Mouse (Mus musculus) cerebellum, postnatal 4 days (tissue): ENCODE results near the gene Aurkb.

Experiments
- DNase-seq, 2 experiments: peaks; one replicate each; pipeline ENCODE4 v3.0.0; 2022; ENCODE audit warnings: low spot score in 2 of 2, mixed read lengths in 1 of 2

Aurkb gene

DNA sequence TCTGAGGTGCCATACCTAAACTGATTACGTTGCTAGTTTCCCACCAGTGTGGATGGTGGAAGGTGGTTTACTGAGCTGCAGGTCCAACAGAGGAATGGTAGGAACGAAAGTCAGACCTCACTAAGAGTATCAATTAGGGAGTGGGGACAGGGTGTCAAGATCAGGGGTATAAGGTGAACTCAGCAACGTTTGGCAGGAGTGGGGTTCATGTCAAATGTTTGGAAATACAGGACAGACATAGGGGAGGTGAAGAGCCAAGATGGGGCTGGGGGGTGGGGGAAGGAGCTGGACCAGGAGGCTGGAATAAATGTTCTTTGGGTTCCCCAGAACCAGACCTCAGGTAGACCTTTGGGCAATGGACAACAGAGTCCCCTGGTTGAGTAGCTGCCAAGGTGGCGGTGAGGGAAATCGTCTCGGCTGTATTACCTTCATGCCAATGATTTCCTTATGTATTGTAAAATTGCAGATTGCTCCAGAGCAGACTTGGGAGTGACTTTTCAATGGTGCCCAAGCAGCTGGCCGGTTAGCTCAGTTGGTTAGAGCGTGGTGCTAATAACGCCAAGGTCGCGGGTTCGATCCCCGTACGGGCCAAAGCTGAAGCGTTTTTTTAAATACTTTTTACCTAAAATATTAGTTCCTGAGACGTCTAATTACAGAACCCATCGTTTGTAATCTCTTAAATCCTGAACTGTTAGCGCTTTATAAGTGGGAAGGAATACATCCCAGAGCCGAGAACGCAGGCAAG, 8.8 kb upstream of the Aurkb start:
- DNase-seq, result peak; percentile 65 to 82

DNA sequence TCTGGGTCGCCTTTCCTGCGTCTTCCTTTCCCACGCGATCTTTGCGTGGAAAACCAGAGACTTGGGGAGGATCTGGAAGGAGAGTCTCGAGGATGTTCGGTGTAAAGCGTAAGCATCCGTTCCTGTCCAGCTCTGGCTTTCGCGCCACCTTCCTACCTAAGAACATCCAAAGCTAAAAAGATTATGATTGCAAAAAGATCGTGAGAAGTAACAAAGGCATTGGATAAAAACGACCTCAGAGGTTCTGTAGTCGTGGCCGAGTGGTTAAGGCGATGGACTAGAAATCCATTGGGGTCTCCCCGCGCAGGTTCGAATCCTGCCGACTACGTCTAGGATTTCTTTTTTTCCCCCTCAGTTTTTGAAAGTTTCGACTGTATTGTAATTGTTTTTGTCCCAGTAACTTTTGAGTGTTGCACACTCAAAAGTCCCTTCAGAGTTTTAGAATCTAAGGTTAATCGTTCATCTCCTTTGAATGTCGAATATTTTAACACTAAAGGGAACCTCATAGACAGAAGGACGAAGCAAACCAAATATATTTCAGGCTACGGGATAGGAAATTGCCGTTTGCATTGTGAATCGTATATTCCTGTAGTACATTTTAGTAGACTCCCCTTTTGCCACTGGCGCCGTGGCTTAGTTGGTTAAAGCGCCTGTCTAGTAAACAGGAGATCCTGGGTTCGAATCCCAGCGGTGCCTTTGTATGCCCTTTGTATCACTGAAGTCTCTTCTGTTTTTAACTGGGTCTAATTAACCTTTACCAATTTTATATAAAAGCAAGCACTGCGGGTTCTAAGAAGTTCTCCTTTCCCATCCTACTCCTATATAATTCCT, 8.0 kb upstream of the Aurkb start:
- peak in 1 of 2 experiments; percentile 73 for DNase-seq

DNA sequence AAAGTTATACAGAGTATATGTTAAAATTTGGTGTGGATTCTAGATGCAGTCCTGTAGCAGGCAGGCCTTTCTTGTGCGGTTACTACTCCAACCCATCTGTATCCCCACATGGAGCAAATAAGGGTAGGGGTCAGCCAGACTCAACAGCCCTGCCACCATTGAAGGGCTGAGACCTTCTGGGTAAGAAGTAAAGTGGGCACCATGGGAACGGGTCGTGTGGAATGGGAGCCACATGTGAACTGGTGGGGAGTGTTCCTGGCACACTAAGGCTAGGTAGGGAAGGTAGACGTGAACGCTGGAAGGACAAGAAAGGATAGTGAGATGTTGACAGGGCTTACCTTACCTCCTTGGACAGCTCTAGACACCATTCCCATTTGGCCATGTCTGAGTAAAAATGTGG, 7.3 kb upstream of the Aurkb start:
- DNase-seq, result no peak

DNA sequence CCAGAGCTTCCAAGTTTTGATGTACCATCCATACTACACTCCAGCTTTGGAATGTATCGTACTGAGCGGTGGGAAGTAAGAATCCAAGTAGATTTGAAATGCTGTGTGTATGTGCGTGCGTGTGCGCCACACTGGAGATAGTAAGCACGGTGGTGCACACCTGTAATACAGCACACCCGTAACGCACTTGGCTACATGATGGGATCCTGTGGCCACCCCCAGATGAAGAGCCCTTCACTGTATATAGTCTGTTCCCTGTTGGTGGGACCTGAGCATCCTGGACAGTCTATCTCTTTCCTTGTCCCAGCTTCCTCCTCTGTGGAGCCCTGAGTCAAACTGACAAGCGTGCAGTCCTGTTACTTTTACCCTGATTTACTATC, 938 bp downstream of the Aurkb start:
- no peak for DNase-seq

DNA sequence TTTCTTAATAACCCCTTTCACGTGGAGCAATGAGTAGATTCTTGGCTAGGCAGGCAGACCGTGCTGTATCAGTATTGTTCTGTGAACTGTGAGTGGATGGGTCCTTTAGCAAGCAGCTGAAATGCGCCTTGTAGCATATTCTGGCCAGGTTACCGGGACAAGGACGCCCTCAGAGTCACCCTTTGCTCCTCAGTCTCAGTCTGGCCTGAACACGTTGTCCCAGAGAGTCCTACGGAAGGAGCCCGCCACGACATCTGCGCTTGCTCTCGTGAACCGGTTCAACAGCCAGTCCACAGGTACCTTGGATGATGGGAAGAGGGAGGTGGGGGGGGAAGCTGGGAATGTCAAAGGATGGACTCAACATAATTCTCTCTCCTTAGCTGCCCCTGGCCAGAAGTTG, 2.1 kb downstream of the Aurkb start:
- no peak for DNase-seq

DNA sequence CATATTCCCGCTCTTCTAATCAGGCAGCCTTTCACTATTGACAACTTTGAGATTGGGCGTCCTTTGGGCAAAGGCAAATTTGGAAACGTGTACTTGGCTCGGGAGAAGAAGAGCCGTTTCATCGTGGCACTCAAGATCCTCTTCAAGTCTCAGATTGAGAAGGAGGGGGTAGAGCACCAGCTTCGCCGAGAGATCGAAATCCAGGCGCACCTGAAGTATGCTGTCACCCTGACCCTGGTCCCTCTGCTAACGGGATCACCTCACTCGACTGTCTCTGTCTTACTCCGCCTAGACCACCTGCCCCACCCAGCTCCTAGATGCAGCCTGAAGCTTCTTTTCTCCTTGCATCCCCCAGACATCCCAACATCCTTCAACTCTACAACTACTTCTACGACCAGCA, 2.7 kb downstream of the Aurkb start:
- DNase-seq, result no peak

DNA sequence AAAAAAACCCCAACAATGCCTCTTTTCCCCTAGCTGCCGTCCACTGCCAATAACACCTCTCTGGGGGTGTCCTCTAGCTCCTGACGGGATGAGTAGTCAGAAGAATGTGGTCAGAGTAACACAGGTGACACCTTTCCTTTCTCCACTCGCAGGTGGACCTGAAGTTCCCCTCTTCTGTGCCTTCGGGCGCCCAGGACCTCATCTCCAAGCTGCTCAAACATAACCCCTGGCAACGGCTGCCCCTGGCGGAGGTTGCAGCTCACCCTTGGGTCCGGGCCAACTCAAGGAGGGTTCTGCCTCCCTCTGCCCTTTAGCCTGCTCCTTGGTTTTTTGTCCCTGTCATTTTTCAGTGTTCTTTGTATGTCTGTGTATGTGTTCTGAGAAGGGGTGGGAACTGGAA, 5.3 kb downstream of the Aurkb start:
- DNase-seq, result no peak

DNA sequence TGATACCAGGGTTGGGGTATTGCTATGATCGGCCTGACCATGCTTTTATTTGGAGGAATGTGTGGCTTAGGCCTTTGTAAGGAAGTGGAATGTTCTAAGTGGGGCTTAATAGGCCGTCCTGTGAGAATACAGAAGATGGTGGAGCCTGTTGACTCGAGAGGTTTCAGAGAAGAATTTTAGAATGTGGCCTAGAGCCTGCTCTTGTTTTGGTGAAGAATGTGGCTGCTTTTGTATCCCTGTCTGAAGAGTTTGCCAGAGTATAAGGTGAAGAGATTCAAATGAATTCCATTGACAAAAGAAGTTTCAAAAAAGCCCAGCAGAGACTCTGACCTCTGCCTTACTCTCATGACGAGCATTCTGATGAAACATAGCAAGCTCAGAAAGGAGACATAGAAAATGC, 6.3 kb downstream of the Aurkb start:
- no peak for DNase-seq

DNA sequence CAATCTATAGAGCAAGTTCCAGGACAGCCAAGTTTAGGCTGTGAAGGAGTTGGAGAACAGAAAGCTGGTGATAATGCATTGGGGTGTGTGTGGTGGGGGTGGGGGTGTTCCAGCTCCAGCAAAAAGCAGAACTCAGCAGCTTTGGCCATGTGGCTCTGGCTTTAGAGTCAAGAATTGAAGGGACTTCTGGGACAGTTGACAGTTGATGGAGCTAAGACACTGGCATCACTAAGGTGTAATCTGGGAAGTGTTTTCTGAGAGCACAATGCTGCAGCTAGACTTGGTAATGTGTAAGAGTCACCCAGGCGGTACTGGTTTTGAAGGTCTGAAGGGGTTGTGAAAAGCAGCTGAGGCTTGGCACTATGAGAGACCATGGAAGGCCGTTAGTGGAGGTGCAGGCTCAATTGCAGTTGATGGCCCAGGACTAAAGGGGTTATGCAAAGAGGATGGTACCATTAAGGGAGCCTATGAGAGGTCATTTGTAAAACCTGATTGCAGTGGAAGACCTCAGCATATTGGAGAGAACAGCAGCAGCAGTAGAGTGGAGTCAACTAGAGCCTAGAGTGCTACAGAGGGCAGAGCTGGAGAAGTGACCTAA, 7.5 kb downstream of the Aurkb start:
- no peak for DNase-seq

DNA sequence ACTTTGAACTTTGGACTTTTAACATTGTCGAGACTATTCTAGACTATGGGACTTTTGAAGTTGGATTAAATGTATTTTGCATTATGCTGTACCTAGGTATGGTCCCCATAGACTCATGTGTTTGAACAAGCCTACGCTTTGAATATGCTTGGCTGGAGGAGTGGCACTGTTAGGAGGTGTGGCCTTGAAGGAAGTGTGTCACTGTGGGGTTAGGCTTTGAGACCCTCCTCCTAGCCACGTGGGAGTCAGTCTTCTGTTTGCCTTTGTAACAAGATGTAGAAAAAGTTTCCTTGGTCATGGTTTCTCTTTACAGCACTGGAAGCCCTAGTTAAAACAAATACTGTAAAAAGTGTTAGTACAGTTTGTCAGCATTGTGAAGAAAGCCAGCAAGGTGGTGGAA, 8.4 kb downstream of the Aurkb start:
- no peak for DNase-seq

DNA sequence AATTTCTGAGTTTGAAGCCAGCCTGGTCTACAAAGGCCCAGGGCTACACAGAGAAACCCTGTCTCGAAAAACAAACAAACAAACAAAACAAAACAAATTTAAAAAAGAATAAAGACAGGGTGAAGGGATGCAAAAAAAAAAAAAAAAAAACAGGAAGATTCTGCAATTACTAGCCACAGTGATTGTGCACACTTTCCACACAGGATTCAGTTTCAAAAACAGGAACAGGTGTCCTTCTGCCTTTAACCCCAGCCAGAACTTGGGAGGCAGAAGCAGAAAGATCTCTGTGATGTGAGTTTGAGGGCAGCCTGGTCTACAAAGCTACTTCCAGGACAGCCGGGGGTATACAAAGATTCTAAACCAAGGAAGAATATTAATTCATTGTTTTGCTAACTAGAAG, 12.8 kb downstream of the Aurkb start:
- no peak for DNase-seq

DNA sequence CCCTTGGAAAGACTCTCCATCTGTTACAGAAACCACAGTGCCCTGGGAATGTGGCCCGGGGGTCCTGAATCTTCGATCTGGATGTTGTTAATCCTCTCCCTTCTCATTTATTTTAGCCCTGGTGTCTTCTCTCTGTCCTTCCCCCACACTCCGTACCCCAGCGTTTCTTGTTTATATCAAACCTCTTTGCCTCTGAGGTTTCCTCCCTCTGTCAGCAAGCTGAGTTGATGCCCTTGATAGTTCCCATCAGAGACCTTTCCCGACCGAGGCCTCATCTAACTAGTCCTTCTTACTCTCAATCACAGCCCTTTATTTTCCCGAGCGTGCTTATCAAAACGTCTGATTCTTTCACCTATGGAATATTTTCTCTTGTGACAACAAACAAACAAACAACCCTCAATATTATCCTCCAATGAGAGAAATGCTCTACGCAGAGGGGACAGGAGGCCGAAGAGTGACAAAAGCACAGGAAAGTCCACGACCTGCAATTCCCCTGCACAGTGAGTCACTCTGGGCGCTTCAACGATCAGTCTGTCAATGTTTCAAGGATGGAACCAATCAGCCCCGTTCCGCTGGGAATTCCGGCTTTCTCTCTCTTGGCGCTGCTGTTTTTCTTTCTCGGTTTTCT, 13.4 kb downstream of the Aurkb start:
- no peak for DNase-seq

DNA sequence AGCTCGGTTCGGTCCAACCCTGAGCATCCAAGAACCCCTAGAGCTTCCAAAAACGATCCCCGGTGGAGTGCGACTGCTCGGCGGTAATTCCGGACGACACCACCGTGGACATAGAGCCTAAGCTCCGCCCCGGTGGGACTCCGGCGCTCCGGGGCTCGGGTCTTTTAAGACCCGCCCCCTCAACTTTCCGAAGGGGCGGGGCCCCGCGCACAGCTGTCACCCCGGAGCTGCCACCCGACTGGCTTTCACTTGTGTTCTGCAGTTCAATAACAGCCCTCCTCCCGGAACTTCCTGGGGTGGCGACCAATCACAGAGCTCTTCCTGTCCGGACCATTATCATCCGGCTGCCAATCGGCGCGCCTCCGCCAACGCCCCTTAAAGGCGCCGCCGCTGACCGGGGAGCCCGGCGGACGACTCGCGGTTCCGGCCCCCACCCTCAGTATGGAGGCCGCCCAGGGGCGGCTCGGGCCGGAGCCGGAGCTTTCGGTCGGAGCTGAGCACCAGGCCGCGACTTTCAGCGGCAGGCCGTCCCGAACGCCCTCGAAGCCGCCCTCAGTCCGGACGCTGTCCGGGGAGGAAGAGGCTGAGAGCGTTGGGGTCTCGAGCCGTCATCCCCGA, 14.0 kb downstream of the Aurkb start, which contains the start of gene Borcs6:
Borcs6 (plus strand) TSS at position 361 of the 618 bp plus-strand sequence.
- DNase-seq, result peak; percentile 83 to 92

DNA sequence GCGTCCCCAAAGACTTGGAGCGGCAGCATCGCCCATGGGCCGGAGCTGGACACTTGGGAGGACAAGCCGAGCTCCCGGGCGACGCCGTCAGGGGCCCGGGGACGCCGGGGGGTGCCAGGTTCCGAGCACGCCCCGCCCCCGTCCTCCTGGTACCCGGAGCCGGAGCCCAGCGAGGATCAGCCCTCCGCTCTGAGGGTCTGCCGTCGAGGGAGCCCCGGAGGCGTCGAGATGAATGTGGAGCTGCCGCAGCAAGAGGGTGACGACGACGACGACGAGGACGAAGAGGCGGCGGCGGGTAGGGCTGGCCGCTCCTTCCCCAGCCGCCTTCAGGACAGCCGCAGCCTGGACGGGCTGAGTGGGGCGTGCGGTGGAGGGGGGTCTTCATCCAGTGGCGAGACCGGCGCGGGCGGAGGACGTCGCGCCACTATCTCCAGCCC, 14.5 kb downstream of the Aurkb start:
- DNase-seq, result peak in 1 of 2 experiments; percentile 63

DNA sequence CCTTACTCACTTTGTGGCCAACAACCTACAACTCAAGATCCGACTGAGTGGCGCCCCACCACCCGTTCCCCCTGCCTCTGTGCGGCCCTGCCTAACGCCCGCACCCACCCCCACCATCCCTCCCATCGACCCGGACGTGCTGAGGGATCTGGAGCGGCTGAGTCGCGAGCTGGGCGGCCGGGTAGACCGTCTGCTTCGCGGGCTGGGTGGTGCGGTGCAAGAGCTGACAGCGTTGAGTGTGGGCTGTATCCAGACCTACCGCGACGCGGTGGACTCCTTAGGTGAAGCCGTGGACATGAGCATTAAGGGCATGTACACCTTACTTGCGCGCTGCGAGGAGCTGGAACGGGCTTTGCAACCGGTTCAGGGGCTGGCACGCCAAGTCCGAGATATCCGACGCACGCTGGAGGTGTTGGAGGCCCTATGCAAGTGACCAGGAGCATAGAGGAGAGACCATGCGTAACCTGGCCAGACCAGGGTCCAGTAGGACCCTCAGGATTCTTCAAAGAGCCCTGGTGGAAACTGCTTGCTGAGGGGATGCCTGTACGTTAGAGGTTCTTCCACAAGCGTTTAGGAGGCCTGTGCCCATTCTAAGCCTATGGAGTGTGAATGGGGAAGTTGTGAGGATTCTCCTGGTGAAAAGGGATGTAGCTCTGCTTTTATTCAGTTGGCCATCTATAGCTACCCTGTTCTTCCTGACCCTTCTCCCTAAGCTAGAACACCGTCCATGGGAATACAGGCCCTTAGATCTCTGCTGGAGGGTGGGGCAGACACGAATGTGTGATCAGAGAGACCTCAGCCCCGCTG, 15.2 kb downstream of the Aurkb start:
- DNase-seq, result peak in 1 of 2 experiments; percentile 38

DNA sequence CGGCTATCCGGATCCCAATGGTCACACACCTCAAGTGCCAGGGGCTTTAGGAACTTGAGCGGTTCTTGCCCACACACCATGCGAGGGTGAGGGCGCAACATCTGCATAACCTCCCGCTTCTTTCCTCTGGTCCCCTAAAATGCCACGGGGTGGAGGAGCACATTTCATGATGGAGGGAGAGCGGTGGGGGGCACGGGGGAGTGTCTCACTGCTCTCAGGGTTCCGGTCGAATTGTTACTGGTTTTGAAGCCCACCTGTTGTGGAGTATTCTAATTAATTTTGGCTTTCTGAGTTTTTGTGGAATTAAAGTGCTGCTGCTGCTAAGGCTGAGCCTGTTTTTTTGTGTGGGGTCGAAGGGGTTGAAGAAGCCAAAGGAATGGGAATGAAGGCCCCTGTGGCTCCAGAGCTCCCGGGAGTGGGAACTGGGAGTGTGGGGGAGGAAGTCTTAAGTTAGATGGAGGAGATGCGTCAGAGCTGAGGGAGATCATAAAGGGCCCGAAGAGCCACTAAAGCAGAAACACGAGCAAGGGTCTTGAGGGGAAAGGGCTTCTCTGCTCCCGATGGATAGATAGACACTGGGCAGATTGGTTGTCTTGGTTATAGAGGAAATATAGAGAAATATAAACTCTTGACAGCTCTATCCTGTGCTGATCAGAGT, 15.9 kb downstream of the Aurkb start:
- no peak for DNase-seq

DNA sequence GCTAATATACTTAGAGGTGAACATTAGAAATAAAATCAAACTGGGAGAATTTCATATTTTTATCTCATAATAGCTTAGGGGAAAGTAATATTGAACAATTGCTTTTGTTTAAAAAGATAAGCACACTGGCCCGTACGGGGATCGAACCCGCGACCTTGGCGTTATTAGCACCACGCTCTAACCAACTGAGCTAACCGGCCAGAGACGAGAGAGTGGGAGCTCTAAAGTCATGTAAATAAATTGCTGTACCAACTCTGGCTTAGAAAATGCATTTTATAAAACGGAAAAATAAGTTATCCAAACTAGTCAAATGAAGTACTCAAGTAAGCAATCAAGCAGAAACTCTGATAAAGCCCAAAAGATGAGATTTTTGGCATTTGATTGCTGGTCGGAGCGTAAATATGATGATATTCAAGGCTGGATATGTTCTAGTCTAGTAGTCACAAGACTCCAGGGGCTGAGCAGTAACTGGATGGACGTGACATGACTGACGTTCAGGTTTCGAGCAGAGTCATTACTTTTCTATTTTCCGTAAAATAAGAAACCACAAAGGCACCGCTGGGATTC, 16.8 kb downstream of the Aurkb start:
- DNase-seq, result peak; percentile 48 to 73

DNA sequence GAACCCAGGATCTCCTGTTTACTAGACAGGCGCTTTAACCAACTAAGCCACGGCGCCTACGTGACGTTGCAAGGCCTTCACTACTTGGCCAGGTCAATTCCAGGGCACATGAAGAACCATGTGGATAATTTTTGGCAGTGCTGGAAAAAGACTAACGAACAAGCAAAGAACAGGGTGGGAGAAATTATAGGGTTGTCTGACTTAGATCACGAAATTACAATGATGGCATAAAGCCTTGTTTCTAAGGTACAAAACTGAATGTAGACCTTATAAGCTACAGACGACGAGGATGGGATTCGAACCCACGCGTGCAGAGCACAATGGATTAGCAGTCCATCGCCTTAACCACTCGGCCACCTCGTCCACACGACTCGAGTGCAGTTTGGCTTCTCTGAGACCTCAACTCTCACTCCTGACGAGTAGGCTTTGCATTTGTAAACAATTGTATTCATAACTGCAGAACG, 17.3 kb downstream of the Aurkb start:
- DNase-seq, result peak; percentile 91 to 95

DNA sequence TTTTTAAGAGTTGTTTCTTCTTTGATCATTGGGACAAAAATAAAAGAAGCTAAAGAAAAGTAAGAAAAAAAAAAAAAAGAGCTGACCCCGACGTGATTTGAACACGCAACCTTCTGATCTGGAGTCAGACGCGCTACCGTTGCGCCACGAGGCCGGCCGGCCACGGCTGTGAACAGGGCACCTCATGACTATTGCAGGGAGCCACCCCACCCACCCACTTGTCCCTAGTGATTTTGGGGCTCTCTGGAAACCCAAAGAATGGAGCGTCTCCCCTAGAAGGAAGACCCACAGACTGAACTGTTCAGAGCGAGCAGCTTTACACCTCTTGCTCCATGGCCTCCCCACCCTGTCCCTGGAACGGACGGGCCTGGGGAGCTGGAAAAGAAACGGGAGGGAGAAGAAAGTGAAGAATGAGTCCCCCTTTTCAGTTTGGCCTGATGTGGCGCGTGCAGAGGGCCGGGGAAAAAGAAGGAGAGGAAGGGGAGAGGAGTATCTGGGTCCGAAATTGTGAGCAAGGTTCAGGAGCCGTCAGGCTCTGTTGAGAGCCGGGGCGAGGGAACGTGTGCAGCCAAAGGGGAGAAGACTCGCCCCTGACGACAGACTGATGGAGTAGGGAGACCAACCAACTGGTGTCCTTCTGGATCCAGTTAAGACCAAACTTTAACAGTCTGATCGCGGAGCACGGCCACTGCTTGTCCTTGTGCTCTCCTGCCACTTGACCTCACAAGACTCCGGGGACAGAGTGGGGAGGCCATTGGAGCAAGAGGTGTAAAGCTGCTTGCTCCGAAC, 18.2 kb downstream of the Aurkb start:
- peak; percentile 92 to 96 for DNase-seq
